Mouse (Mus musculus) MEL (cell line): Measurements from ENCODE around the gene Macf1.

Experiments
- CTCF ChIP-seq, 3 experiments: IDR thresholded peaks in 2 of 3; conservative IDR thresholded peaks in 1 of 3; 2 replicates each; pipeline ENCODE4 v1.5.1; 2011 to 2012; ENCODE audit warnings: low read length in 3 of 3, low read depth in 2 of 3, mild to moderate bottlenecking in 2 of 3, improper control_type of control experiment in 1 of 3, inconsistent platforms in 1 of 3, mixed read lengths in 1 of 3, moderate library complexity in 1 of 3; ENCODE audit not compliant: control insufficient read depth in 1 of 3, insufficient read depth in 1 of 3, poor library complexity in 1 of 3, severe bottlenecking in 1 of 3
- ZC3H11A ChIP-seq: IDR thresholded peaks from 2 replicates; pipeline ENCODE4 v1.6.1; 2012; ENCODE audit warnings: low read depth, mild to moderate bottlenecking, inconsistent platforms, low read length, improper control_type of control experiment
- ZNF384 ChIP-seq: IDR thresholded peaks from 2 replicates; pipeline ENCODE4 v1.6.1; 2012; ENCODE audit warnings: low read depth, mild to moderate bottlenecking, inconsistent platforms, low read length, improper control_type of control experiment

- TF ChIP-seq ZNF384 (no peak), CTCF (IDR thresholded peaks at IDR 0.05 in 2 of 3, conservative IDR thresholded peaks at IDR 0.05 in 1 of 3; ENCODE audit: control insufficient read depth in 1 of 3, insufficient read depth in 1 of 3, low read depth in 2 of 3, low read length in 3 of 3, poor library complexity in 1 of 3, severe bottlenecking in 1 of 3) (peak in 2 of 3 experiments; percentile 17 to 51; a peak in 3 of 6 replicates), ZC3H11A (no peak)
Observed at GRCm38 (mm10) chr4:123532001-123532400, 152.2 kb downstream of the Macf1 start.
